Mouse (Mus musculus) embryo, embryonic 10 days (tissue): ENCODE results near the gene Pcdh9.

Source experiments
- DNase-seq: peaks from one replicate; pipeline ENCODE4 v3.0.0-alpha.2; 2015; ENCODE audit warnings: low spot score

Gene Pcdh9

DNA sequence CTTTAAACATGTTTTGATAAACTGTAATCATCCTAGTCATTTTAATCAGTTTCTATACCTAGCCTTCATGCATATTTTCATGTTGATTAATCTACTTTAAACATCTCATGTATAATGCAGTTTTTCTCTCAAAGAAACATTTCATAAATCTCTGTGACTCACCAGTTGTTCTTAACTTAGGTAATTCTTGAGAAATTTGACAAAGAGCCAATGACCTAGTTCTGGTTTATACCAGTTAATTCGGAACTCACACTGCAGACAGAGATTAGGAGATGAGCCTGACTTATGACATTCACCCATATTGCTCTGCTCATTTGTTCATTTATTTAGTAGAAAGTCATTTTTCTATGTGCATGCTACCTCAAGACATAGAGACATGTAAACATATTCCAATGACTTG is 328.9 kb downstream of the Pcdh9 start:
- no peak for DNase-seq

DNA sequence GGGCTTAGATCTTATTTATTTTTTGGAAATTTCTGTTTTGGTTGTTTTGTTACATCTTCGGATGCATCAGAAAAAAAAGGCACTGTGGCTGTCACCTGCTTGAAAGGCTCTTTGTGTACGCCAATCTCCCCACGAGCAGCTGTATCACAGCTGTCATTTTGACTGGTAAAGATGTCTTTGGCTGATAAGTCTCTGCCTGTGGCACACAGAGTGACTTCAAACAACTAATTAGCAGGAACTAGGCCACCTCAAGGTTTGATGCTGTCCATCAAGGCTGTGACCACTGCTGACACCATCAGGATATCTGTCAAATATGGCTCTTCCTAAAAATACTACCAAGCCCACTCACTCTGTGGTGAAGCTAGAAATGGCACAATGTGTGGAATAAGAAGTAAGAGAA is 336.7 kb downstream of the Pcdh9 start:
- no peak for DNase-seq

DNA sequence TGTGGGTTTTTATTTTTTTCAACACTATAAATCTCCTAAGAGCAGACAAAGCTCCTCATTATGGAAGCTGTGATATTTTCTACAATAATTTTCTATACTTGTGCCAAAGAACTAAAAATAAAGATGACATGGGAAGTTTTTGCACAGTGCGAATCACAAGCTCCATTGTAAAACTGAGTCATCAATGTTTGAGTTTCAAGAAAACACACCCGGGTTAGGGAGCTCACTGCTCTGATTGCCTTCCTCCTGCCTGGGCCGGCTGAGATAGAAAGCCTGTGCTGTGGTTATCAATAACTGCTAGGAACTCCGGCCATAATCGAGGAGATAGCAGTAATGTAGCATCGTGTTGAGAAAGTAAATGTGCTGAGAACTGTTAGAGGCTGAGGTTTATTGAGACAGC is 344.9 kb downstream of the Pcdh9 start:
- DNase-seq: no peak

DNA sequence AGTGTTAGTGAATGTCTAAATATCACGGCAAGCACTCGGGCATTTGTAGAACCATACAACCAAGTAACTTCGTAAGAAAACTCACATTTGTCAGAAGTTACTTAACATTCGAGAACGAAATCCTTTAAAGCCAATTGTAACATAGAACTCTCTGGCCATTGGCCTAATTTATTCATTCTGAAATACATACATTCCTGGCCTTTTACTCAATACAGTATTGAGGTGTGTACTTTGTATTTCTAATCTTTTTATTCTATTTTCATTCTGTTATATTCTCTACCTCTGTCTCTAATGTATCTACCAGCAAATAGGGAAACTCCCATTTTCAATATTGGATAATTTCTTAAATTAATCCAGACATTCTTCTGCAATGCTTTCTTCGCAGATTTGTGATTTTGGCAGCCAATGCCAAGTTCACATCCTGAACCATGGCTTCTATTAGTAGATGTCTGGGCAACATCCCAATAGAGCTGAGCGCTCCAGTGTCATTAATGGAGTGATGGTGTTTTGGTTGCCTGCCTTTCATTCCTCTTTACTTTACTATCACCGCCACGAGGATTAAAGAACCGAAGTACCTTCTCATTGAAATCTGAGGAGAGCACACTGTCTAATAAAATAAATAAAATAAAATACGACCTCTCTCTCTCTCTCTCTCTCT is 346.4 kb downstream of the Pcdh9 start:
- no peak for DNase-seq

DNA sequence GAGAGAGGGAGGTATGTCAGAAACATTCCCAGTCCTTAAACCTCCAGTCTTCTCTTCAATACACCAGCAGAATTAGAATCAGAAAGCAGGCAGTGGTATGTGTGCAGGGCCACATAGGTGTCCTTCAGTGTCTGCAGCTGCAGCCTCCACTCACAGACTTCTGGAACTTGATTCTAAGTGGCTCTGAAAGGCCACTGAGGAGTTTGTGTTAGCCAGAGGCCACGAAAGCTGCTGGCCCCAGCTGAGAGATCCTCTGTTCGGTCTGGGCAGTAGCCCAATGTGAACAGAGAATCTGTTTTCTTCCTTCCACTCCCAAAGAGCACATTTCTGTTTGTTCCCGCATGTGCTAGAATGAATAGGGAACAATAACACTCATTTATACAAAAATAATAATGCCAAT is 346.9 kb downstream of the Pcdh9 start:
- DNase-seq: no peak

DNA sequence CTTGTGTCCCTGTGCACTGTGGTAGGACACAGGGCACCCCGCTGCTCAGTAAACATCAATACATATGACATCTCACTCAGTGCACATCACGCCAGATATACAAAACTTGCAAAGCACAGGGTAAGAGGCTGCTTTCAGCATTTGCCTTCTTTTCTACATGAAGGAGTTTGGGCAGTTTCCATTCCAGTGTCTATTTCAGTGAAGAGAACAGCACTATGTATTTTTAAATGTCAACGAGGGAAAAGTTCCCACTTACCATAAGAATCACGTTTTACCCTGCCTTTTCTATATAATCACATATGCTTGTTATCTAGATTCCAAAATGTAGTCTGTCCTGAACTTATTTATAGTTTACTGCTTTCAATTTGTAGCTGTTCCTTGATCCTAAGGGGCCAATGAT is 355.6 kb downstream of the Pcdh9 start:
- DNase-seq: no peak

DNA sequence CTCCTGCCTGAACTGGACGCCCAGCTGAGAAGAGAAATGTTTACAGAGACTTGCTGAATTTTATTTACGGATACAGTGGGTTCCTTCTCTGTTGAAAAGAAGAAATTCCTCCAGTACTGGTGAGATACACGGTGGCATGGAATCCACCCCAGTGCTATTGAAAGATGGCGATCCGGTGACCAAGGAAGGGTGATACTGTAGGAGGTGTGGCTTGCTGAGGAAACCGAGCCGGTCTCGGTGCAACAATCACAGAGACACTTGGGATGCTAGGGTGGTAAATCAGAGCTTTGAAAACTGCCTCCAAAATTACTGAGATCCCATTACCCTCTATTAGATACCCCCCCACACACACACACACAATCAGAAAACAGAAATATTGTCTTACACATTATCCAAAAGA is 367.0 kb downstream of the Pcdh9 start:
- DNase-seq: no peak

DNA sequence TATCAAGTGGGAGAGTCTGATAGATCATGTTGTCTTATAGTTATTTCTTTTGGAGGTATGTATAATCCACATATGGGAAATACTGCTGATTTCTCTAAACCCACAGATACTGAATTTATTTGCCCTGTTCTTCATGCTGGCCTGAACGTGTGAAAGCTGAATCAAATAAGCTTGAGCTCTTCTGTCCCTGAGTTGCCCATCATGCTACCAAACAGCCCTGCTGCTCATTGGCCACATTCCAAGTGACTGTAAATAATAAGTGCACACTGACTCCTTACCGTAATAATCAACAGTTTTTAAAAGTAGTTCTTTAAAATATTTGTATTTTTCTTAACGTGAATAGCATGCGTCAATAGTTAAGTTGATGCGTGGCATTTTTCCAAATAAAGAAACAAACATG is 370.3 kb downstream of the Pcdh9 start:
- no peak for DNase-seq

DNA sequence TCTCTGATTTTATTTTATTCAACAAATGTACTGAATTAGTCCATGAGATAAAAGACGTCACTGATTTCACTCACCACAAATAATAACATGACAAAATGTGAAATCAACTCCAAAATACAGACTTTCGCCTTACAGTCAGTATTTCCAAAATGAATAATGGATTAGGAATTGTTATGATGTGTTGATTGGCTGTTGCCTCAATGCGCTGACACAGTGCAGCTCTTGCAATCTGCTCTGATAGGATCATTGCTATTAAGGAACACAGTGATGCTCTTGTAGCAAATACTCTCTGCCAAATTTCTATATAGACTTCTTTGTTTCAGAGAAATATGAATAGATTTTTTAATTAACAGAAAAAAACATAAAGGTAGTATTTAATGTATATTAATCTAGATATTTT is 373.8 kb downstream of the Pcdh9 start:
- no peak for DNase-seq

DNA sequence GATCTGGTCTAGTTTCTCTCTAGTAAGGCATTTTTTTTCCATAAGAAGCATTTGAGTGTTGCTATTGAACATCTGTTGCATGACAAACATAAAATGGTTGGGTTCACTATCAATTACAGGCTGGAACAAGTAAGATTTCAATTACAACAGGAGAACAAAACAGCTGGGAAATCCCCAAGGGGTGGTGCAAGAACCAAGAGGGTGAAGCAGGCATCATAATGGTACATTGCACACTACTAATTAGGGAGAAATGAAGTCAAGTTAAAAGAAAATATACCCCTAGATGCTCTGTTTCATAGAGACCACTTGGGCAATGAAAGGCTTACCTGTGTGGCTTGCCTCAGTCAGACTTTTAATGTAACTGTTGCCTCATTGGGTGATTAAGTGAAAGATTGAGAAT is 384.4 kb downstream of the Pcdh9 start:
- DNase-seq: no peak

DNA sequence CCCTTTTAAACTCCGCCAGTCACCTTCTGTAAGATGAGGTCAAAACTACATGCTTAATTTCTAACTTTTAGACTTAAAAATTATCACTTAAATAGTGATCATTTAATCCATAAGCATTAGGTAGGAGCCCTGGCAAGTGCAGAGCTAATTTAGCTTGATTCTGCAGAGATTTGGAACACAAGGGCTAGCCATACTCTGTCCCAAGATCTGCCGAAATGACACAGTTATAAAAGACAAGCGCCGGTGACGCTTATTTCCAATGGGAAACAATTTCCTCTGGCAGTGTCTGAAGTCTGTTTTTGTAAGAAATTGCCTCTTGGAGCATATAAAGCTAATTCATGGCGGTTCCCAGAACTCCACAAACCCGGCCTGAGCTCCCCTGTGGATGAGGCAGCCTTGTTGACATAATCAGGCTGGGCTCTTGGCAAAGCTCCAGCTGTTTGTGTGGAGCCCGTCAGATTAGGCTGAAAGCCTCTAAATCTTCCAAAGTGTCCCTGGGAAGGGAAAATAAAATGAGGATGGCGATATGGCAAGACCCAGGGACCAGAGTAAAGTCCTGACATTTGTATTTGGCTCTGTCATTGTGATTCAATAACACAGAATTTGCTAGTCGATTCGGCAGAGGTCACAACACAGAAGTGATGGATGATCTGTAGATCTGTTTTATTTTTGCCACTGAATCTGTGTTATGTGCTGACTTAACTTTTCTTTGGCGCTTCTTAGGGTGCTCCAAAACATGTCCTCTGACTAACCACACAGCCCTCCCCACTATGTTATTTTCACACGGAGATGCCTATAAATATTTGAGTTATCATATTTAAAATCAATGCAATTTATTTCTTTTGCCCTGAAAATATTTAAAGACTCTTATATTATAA is 391.4 kb downstream of the Pcdh9 start:
- DNase-seq: peak; percentile 44

DNA sequence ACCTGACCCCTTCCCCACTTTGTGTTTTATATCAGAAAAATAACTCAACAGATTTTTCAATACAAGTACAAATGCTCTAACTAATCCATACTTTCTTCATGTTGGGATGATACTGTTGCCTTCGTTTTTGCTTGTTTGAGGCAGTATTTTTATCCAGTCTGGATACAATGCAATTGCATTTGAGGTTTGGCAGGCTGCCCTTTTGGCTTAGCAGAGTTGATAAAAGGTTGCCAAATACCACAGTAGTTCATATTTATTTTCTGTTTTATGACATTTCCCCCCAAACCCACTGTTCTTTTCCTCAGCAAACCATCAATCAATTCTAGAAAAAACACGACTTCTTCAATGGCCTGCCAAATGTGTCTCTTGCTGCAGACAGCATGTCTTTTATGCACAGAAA is 415.5 kb downstream of the Pcdh9 start:
- no peak for DNase-seq

DNA sequence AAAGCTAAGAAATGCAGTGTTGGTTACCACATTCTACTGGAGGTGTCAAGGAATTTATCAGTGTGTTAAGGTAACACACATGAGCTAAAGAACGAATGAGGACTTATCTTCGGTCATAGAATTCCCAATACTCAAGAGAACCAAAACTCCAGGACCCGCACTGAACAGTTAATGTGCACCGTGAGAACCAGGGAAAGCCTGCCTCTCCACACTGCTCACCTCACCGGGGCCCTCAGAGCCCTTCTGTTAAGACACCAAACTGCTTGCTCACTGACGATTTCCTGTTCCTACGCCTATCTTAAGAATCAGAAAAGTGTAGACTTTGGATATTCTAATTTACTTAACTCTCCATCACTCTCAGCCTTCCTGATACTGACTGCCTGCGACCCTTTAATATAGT is 418.0 kb downstream of the Pcdh9 start:
- DNase-seq: no peak

DNA sequence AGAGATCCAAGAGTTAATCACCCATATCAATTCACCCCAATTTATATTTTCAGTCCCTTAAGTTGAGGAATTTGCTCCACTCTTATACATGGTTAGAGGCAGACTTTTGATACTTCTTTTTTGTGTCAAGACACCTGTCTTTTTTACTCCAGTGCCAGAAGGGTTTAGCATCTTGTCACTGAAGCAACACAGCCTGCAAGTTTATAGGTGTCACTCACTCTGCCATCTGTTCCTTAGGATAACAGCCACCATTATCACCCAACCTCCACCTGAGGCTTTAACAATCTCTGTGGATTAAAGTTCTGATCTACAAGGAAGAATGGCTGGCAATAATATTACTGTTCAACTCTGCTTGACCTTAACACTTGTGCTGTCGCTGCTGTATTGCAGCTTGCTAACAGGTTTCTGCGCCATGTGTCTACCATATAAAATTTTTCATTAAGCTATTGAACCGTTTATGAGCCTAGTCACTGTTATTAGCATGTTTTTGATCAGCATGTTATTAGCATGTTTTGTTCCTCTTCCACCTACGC is 427.1 kb downstream of the Pcdh9 start:
- no peak for DNase-seq

DNA sequence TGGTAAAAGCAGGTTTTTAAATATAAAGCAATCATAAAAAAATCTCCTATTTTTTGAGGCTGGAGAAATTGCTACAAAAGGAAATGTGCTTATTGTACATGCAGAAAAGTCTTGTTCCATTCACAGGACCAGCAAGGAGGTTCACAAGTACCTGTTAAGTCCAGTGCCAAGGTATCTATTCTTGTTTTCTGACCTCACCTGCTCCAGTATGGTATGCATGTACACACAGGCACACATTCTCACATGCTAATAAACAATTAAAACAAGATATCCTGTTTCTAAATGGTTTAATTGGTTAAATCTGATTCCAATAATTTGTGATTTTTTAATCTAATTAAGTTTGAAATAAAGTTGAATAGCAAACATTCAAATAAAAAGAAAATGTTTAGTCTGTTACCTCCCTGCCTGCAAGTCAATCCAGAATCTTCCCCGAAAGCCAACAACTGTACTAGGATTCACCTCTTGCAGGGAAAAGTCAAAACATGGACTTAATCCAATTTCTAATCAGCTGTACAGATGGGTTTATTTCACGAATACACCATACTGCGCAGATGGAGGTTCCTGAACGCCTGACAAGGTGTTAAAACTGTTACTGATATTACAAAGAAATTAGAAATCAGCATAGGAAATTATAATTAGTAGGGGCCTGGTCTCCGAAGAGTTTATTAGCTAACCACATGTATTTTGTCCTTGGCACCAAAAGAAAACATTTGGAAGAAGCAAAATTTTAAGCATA is 439.4 kb downstream of the Pcdh9 start:
- DNase-seq: no peak

DNA sequence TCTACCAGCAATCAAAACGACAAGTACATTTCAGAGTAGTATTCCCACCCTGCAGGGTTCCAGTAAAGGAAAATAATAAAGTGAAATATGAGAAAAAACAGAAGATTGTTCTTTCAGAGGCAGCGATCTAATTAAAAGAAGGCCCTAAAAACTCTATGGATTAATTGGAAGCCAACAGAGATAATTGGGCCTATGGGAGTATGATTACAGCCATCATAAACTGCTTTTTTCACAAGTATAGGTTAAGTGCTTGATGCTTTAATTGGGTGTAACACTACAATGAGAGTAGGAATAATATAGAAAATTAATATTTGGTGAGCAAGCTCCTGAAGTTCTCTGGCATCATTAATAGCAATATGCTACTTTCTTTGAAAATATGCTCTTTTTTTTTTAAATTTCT is 448.6 kb downstream of the Pcdh9 start:
- no peak for DNase-seq

DNA sequence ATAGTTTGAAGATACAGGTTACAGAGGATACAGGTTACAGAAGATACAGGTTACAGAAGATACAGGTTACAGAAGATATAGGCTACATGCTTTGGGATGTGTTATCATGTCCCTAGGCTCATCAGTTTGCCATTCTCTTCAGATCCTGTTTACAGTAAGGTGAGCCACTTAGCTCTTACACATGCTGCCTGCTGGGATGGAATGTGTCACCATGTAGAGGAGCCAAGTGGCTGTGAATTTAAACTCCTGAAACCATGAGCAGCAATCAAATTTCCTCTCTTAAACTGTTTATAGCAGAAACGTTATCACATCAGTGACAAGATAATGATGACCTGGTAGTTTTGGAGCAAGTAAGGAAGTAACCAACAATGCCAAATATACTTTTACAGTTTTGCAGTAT is 453.3 kb downstream of the Pcdh9 start:
- no peak for DNase-seq

DNA sequence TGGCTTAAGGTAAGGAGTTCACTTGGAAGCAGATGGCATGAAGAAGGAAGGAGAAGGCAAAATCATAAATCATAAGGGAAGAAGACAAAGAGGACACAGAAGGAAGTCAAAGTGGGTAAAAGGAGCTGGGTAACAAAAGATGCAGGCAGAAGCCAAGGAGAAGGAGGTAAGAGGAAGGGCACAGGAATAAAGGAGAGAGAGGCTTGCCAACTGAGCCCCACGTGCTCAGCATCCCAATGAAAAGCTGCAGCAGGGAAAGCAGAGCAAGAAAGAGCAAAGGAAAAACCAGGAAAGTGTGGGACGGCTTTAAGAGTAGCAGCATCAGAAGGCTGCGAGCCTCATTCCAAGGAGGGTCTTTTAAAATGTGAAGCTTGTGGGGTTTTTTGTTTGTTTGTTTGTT is 473.7 kb downstream of the Pcdh9 start:
- DNase-seq: no peak

DNA sequence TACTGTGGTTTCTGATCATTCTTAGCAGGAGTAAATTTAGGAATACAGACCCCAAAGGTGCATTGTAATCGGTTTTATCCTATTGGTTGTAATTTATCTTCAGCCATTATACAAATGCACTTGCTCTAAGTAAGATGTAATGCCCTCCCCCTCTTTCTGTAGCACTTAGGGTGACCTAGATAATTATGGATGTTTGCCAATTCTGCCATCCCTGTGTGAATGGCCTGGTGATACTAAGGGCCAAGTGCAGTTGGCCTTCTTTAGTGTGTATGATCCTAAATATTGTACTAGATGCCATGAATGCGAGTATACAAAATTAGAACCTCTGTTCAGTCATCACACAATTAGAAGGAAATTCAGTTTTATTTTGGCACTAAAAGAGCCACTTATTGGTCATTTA is 475.0 kb downstream of the Pcdh9 start:
- no peak for DNase-seq

DNA sequence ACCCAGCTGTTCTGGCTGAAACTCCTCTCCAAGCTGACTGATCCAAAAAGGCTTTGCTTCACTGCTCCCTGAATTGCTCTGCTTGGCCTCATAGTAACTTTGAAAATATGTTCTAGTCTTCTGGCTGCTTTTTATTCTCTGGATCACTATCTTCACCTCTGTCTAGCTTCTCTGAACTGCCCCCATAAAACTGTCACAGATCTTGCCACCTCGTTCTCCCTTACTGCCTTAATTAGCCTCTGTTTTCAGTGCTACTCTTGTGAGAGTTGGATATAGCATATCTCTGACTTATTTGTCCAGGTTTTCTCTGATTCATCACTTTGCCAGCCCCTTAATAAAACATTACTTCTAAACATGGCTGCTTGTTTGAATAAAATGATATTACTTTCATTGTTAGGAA is 481.2 kb downstream of the Pcdh9 start:
- no peak for DNase-seq

DNA sequence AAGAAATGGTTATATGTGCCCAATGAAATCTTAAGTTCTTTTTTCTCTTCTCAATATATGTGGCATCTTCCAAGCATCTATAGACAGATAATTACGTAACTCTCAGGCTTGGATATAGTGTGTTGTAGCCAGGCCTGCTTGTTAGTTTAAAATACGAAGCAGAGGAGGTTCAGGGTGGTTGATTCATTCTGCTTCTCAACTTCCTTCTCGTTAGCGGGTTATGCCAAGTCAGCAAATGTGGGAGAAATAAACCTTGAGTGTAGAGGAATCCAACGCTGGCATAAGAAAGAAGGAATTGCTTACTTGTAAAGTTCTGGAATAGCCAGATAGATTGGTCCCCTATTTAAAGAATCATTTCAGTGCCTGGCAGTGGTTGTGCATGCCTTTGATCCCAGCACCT is 482.7 kb downstream of the Pcdh9 start:
- no peak for DNase-seq

DNA sequence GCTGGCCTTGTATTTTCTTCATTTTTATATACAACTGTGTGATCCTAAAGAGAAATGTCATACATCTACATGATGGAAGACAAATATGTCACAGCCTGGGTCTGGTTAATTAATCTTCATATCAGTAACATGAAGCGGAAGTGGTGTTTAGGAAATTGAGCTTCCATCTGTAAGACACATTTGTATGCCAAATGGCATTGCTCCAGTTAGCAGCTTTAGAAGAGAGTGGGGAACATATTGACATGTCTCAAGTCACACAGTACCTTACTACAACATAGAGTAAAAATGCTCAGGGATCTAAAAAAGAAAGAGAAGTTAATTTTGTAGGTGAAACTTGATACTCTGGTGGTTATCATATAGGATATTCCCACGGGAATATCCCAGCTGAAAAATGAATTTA is 505.4 kb downstream of the Pcdh9 start:
- DNase-seq: no peak

DNA sequence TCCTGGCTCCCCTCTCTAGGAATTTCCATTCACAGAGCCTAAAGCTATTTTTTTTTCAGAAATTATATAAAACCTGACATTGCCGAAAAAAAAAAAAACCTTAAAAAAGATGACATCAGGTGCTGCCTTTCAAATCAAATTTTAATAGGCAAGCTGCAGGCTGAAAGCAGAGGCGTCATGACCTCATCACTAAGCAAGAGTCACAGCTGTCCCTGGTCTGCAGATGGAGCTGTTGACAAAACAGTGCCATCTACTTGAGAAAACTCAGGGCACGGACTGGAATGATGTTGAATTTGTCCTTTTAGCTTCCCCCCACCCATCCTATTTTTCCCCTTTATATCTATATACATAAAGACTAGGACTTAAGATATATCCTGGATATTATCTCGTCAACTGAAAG is 509.3 kb downstream of the Pcdh9 start:
- peak; percentile 49 for DNase-seq
